Mouse (Mus musculus) lung, postnatal 0 days (tissue): ENCODE results near the gene Cyth3.

ENCODE experiments used
- CTCF ChIP-seq: IDR thresholded peaks from 2 replicates; pipeline ENCODE4 v1.5.1; 2016; ENCODE audit warnings: antibody characterized with exemption, mild to moderate bottlenecking
- EP300 ChIP-seq: IDR thresholded peaks from 2 replicates; pipeline ENCODE4 v1.6.1; 2016; ENCODE audit warnings: antibody characterized with exemption, mild to moderate bottlenecking, control low read depth

DNA sequence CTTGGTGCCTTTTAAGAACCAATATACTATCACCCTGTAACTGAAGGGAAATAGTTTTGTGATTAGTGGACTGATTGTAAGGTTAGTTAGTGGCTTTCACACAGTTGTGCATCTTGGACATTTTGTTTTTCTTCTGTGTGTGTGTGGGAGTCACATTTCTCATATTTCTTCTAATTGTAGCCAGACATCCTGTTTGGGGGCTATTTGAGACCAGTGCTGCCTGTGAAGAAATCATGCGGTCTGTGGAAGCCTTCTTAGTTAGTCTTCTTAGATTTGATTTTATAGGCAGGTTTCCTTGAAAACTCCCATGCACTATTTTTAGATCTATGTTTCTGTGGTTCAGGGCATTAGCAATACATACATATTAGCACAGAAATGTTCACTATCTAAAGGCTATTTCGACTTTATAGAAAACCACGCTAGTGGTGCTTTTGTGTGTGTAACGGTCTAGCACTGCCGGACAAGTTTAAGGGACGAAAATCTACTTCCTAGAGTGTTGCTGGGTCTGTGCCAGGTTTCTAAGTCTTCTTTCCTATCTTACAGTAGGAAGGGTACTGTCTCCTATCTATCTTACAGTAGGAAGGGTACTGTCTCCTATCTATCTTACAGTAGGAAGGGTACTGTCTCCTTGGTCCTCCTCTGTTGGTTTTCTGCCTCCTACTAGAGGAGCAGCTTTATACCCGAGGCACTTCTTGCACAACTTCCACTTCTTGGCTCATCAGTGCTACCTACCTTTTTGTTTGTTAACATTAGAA is 16.4 kb downstream of the Cyth3 start:
- TF ChIP-seq CTCF = no peak
- no peak for TF ChIP-seq EP300
